Mouse (Mus musculus): ENCODE data around the gene Atl1.

DNA sequence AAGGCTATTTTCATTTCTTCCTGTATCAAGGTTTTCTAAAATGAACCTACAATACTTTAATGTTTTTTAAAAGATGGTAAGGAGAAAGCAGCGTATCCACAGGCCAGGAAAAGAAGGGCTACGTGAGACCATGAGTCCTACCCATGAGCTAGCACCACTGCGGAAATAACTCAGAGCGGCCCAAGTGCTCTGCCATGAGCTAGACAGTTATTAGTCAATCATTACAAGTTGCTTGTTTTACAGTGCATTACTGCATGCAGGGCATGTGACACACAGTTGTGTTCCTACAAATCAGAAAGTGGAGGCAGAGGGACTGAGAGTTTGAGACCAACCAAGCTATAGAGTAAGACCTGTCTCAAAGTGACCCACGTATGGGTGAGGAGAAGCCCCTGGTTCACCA lies 8.4 kb upstream of the Atl1 start:
- no peak for TF ChIP-seq CTCF (conservative IDR thresholded peaks at IDR 0.05; ENCODE audit: insufficient read depth, insufficient read length, low read depth, low read length)
- no peak for TF ChIP-seq POLR2A (IDR thresholded peaks at IDR 0.05; ENCODE audit: low read depth, low read length)

All from kidney, adult 2 months (tissue).